In the genomic region with DNA sequence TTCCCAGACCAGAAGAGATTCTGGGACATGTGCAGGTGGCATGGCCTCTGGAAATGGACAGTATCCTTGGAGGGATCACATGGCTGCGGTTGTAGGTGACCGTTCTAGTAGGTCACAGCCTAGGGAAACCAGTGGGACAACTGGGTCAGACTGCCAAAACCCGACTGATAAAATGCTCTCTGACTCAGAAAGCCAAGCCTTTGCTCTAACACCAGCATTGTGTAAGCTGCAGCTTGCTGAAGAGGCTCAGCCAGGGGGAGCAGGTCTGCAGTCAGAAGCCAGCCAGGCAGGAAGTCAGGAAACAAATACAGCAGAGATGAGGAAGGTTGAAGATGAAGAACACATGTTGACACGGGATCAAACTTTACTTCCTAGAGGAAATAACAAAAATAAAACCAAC, we compare ENCODE assay signal across 9 mouse cellular contexts. TPM values are rescaled to one million over a fixed set of nuclear protein-coding genes. Genes with fewer than 3 reads are reported as not detected.
A peak's percentile ranks its signal among the peaks of the same experiment; 100 is the strongest.
DNase-seq lines count a peak whose midpoint lies in the region; TF ChIP-seq lines count a peak whose summit lies in the region.
"Had no signal": no experiment of that assay in that cellular context is flagged by ENCODE, and none has a peak within 500 bp of the region (broad histone marks: within the 10 kb centered on the region; RNA-seq: fewer than 3 reads in every experiment).

No protein-coding gene starts in this region.

- H3K27ac ChIP-seq in small intestine, adult 2 months (ENCODE audit: insufficient read depth, low read depth, low read length), result peak overlapping the region; percentile 77
- H3K27ac ChIP-seq: forebrain, embryonic 13.5 days had no signal

- 31% methylated on average over 4 of the region's 4 CpGs for WGBS in small intestine, adult 2 months

- peak; percentile 19 for DNase-seq in thymus, postnatal 14 days
- DNase-seq in thymus, adult 18-20 months, result no peak
- DNase-seq in adrenal gland, postnatal 25 days, result peak; percentile 18
- peak; percentile 37 for DNase-seq in heart, postnatal 4 days
- DNase-seq in testis, postnatal 14 days (ENCODE audit: low spot score), result no peak
- DNase-seq in frontal cortex, postnatal 10 days (ENCODE audit: low spot score in 2 of 2), result no peak
- DNase-seq: kidney, adult 9 months had no signal

- H3K4me3 ChIP-seq in small intestine, adult 2 months (ENCODE audit: low read depth, low read length), result no peak overlapping the region
- H3K4me3 ChIP-seq: forebrain, embryonic 13.5 days had no signal

- peaks cover 34% of the 10 kb centered on the region; the same call in 1 of the 2 replicates for H3K4me1 ChIP-seq in small intestine, adult 2 months (ENCODE audit: control insufficient read depth, insufficient read depth, insufficient read length, low read length)
- H3K4me1 ChIP-seq: forebrain, embryonic 13.5 days had no signal

- TF ChIP-seq CTCF in small intestine, adult 2 months (IDR thresholded peaks at IDR 0.05; ENCODE audit: extremely low read depth, insufficient read length, insufficient replicate concordance, low read depth, low read length), result peak; percentile 25; the same call in 1 of the 2 replicates

- TF ChIP-seq POLR2A in small intestine, adult 2 months (IDR thresholded peaks at IDR 0.05; ENCODE audit: low read depth, low read length), result no peak

- peaks cover 36% of the 10 kb centered on the region for H3K36me3 ChIP-seq in small intestine, adult 2 months (ENCODE audit: control insufficient read depth, insufficient read depth, low read length)

- no peaks in the 10 kb centered on the region for H3K27me3 ChIP-seq in small intestine, adult 2 months (ENCODE audit: control insufficient read depth, insufficient read depth, low read length)
- H3K27me3 ChIP-seq: forebrain, embryonic 13.5 days had no signal

RNA-seq across cellular contexts. Expression of gene Kdelc2, which starts 7.9 kb away (rescaled TPM):
- total RNA-seq in adrenal gland, postnatal 25 days (2021), result 11.8 and 13.3 TPM in 2 replicates
- total RNA-seq in heart, postnatal 4 days (2021), result 10 to 100 TPM; 15.7 to 16.1 TPM
- polyA plus RNA-seq in small intestine, adult 2 months (2012; rRNA removed), result 1.5 and 2.6 TPM in 2 replicates

RNA-seq across cellular contexts. Expression of gene 4930550C14Rik, which starts 26.2 kb away (rescaled TPM):
- 1.4 and 2.5 TPM in 2 replicates for total RNA-seq in adrenal gland, postnatal 25 days (2021)
- total RNA-seq in heart, postnatal 4 days (2021), result under 1 TPM in 1 of 2 experiments, not detected in 1; 0.52 TPM
- polyA plus RNA-seq in small intestine, adult 2 months (2012; rRNA removed), result not detected in 2 replicates

Comparison
In these comparisons a context has a peak if more than half of its experiments do, and no peak if none do; other contexts are left out.
1. DNase-seq: peak in thymus, postnatal 14 days (single experiment), adrenal gland, postnatal 25 days (single experiment) and heart, postnatal 4 days (single experiment); none in thymus, adult 18-20 months (0 of 2), testis, postnatal 14 days (single experiment) and frontal cortex, postnatal 10 days (0 of 2).